Mouse (Mus musculus): Measurements from ENCODE around the gene Dhh. TPM values are rescaled to one million over a fixed set of nuclear protein-coding genes. Genes with fewer than 3 reads are reported as not detected.
"Not testable (repeated sequence)": the region's sequence is repeated elsewhere in the genome, so short reads cannot be mapped to it uniquely, and the experiment has no call there.

Dhh gene
- total and polyA plus RNA-seq, 3 experiments = not detected

GRCm38 (mm10) chr15:98933004-98933671 is 34.8 kb upstream of the Dhh start:
- in situ Hi-C loops (cut with MboI; ENCODE audit: low pct_ligation_motif_present, low pct_unique_long_range_greater_than_20kb, low sequenced_read_pairs) = loop anchor here (10.0 to 25.0 kb wide), 3 partner anchors 62 to 1346 kb away; no protein-coding TSS in a partner anchor
- H3K79me2 ChIP-seq (replicated peaks; ENCODE audit: control insufficient read depth, extremely low read depth, insufficient read depth, poor library complexity, severe bottlenecking); H3K27me3 ChIP-seq (replicated peaks); H3K27ac ChIP-seq (ENCODE audit: insufficient read depth, low read depth); H3K9me3 ChIP-seq (replicated peaks; ENCODE audit: low read length); dilution Hi-C loops (cut with MboI; ENCODE audit: extremely low pct_ligation_motif_present, extremely low pct_unique_long_range_greater_than_20kb, low sequenced_read_pairs): not testable (repeated sequence)
- TF ChIP-seq USF1 (IDR thresholded peaks at IDR 0.05; ENCODE audit: low read depth, low read length) (peak; percentile 11; the same call in 1 of the 2 replicates), MAX (IDR thresholded peaks at IDR 0.05; ENCODE audit: low read length) (peak; percentile 84), MXI1 (IDR thresholded peaks at IDR 0.05; ENCODE audit: low read depth, low read length) (peak; percentile 95), KAT2A (IDR thresholded peaks at IDR 0.05; ENCODE audit: insufficient replicate concordance, low read length) (0 out of 2 replicates have a peak, but pooled peaks have one; percentile 15), MYC (IDR thresholded peaks at IDR 0.05; ENCODE audit: low read depth, low read length) (peak; percentile 81; the same call in 1 of the 2 replicates), SIN3A (IDR thresholded peaks at IDR 0.05; ENCODE audit: low read length) (0 out of 2 replicates have a peak, but pooled peaks have one; percentile 8)
- Histone ChIP-seq H3K36me3 (replicated peaks in 1 of 2; ENCODE audit: control insufficient read depth in 1 of 2, insufficient read depth in 1 of 2, low read length in 1 of 2) (peaks cover 15 to 31% of the 10 kb centered on the region in 2 experiments), H3K9ac (ENCODE audit: insufficient read depth, low read depth) (peak overlapping the region; percentile 81), H3K4me2 (ENCODE audit: insufficient read depth, low read depth, poor library complexity, severe bottlenecking) (peak overlapping the region; percentile 69), H3K4me1 (ENCODE audit: control insufficient read depth in 1 of 2, insufficient read depth in 2 of 2) (peaks cover 4 to 38% of the 10 kb centered on the region in 2 experiments; a peak in 3 of 4 replicates), H3K4me3 (replicated peaks in 1 of 3; ENCODE audit: low read depth in 2 of 3, low read length in 2 of 3, poor library complexity in 1 of 3) (peak overlapping the region; percentile 63 to 84 (median 70))
- DNase-seq (ENCODE audit: extremely low read depth) = peak; percentile 54

- no peak overlapping the region for H3K9ac ChIP-seq (ENCODE audit: insufficient read depth, low read depth)
- H3K4me3 ChIP-seq (replicated peaks in 1 of 3; ENCODE audit: low read depth in 2 of 3, low read length in 2 of 3, poor library complexity in 1 of 3) = no peak overlapping the region
- no peaks in the 10 kb centered on the region for H3K27me3 ChIP-seq (replicated peaks)
- H3K36me3 ChIP-seq (replicated peaks in 1 of 2; ENCODE audit: control insufficient read depth in 1 of 2, insufficient read depth in 1 of 2, low read length in 1 of 2) = peaks cover 15 to 26% of the 10 kb centered on the region in 2 experiments
- TF ChIP-seq HCFC1 (IDR thresholded peaks at IDR 0.05; ENCODE audit: low read depth, low read length) (no peak), UBTF (IDR thresholded peaks at IDR 0.05; ENCODE audit: low read depth, low read length) (no peak), MAX (IDR thresholded peaks at IDR 0.05; ENCODE audit: low read length) (no peak), RAD21 (IDR thresholded peaks at IDR 0.05; ENCODE audit: low read depth, low read length) (no peak), ZMIZ1 (IDR thresholded peaks at IDR 0.05; ENCODE audit: low read depth, low read length) (no peak), CHD1 (IDR thresholded peaks at IDR 0.05; ENCODE audit: low read depth, low read length) (no peak), USF1 (IDR thresholded peaks at IDR 0.05; ENCODE audit: low read depth, low read length) (no peak), POLR2A (IDR thresholded peaks at IDR 0.05; ENCODE audit: low read depth, low read length) (no peak), MYC (IDR thresholded peaks at IDR 0.05; ENCODE audit: low read depth, low read length) (no peak), KAT2A (IDR thresholded peaks at IDR 0.05; ENCODE audit: insufficient replicate concordance, low read length) (no peak)
- peaks cover 2 to 33% of the 10 kb centered on the region in 2 experiments for H3K4me1 ChIP-seq (ENCODE audit: control insufficient read depth in 1 of 2, insufficient read depth in 2 of 2)
- in situ Hi-C loops (cut with MboI; ENCODE audit: low pct_ligation_motif_present, low pct_unique_long_range_greater_than_20kb, low sequenced_read_pairs) = loop anchor here (10.0 to 25.0 kb wide), 3 partner anchors 64 to 1344 kb away; no protein-coding TSS in a partner anchor
- no peak overlapping the region for H3K4me2 ChIP-seq (ENCODE audit: insufficient read depth, low read depth, poor library complexity, severe bottlenecking)
- peaks cover 10% of the 10 kb centered on the region for H3K79me2 ChIP-seq (replicated peaks; ENCODE audit: control insufficient read depth, extremely low read depth, insufficient read depth, poor library complexity, severe bottlenecking)
- DNase-seq (ENCODE audit: extremely low read depth) = no peak
- dilution Hi-C loops (cut with MboI; ENCODE audit: extremely low pct_ligation_motif_present, extremely low pct_unique_long_range_greater_than_20kb, low sequenced_read_pairs) = no loop called here
- no peak overlapping the region for H3K27ac ChIP-seq (ENCODE audit: insufficient read depth, low read depth)
- H3K9me3 ChIP-seq (replicated peaks; ENCODE audit: low read length) = peaks cover 3% of the 10 kb centered on the region
Measured at GRCm38 (mm10) chr15:98930998-98931397, 32.7 kb upstream of the Dhh start.

Data from CH12.LX (cell line).